Mouse (Mus musculus): ENCODE results near the gene Cand2.

Gene Cand2

DNA sequence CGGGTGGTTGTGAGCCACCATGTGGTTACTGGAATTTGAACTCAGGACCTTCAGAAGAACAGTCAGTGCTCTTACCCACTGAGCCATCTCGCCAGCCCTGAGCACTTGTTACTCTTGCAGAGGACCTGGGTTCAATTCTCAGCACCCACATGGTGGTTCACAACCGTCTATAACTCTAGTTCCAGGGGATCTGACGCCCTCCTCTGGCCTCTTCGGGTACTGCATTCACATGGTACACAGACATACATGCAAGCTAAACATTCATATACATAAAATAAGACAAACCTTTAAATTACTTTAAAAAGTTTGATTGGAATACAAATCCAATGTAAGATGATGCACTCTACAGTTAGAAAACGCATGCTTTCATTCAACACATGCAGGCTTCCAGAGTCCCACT is 2.1 kb upstream of the Cand2 start:
- in situ Hi-C loops (cut with MboI; ENCODE audit: unreplicated experiment in 2 of 2), result loop anchor here (25.0 kb wide), 2 partner anchors 560 to 1685 kb away; no protein-coding TSS in a partner anchor

DNA sequence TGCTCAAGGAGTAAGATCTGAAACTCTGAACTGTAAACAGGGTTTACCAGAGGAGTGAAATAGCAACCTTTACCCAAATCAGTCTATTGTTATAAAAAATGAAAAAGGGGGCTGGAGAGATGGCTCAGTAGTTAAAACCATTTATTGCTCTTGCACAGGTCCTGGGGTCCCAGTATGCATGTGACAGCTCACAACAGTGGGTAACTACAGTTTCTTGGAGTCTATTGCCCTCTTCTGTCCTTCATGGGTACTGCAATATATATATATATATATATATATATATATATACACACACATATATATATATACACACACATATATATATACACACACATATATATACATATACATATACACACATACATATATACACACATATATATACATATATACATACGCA is 1.7 kb upstream of the Cand2 start:
- in situ Hi-C loops (cut with MboI; ENCODE audit: unreplicated experiment in 2 of 2), result loop anchor here (25.0 kb wide), 2 partner anchors 560 to 1685 kb away; no protein-coding TSS in a partner anchor

DNA sequence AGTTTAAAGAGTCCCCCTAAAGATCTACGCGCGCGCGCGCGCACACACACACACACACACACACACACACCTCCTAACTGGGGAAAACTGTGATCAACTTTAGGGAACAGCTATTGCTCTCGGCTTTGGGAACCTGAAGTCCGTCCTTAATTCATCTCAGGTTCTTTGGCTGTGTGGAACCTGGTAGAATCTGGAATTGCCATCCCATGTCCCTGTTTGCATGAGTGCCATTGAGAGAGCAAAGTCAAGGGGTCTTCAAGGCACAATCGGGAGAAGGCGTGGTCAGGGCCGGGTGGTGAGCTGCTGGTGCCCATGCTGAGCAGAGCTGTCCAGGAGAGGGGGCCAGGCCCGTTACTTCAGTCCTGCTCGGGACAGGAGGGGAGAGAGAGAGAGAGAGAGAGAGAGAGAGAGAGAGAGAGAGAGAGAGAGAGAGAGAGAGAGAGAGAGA is 348 bp upstream of the Cand2 start:
- in situ Hi-C loops (cut with MboI; ENCODE audit: unreplicated experiment in 2 of 2), result loop anchor here (25.0 kb wide), 2 partner anchors 562 to 1687 kb away; no protein-coding TSS in a partner anchor

DNA sequence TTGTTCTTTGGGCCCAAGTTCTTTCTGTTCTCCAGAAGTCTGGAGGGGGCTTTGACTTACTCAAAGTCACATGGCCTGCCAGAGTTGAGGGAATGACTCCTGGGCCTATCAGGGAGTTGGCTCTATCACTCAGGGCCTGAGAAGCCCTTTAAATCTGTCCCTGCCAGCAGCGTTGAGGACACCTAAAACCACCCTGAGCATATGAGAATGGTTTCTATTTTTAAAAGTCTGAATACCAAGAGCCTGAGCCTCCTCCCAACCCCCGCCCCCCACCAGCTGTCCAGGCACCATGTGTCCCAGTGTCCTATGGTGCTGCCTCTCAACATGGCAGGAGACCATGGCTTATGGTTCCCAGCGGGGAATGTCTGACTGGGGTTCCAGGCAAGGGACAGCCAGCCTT is 1.5 kb downstream of the Cand2 start:
- in situ Hi-C loops (cut with MboI; ENCODE audit: unreplicated experiment in 2 of 2), result no loop called here

DNA sequence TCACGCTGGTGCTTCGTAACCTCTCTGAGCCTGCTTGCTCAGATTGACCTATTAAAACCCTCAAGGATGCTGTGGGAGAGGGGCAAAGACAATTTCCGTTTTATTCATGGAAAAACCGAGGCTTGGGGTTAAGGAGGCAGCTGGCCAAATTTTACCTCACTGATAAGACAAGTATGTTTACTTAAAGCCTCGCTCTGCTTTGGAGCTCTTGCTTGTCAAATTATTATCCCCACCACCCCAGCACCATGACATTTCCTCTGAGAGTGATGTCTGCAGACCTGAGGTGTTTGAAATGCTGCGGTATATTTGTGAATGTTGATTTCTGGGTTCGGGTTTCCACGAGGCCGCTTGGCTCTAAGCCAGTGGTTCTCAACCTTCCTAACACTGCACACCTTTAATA is 2.0 kb downstream of the Cand2 start:
- in situ Hi-C loops (cut with MboI; ENCODE audit: unreplicated experiment in 2 of 2), result no loop called here

DNA sequence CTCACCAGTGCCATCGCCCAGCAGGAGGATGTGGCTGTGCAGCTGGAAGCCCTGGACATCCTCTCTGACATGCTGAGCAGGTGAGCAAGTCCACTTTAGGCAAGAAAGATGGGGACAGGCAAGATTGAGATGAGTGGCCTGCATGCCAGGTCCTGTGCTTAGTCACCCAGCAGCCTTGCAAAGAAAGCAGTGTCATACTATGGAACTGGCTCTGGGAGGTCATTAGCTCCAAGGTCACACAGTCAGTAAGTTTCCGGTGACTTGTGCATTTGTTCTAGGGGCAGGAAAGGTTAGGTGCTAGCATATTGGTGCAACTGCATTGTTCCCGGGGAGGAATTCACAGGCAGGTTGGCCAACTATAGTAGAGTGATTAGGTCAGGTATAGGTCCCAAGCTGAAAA is 8.4 kb downstream of the Cand2 start:
- in situ Hi-C loops (cut with MboI; ENCODE audit: unreplicated experiment in 2 of 2), result no loop called here

DNA sequence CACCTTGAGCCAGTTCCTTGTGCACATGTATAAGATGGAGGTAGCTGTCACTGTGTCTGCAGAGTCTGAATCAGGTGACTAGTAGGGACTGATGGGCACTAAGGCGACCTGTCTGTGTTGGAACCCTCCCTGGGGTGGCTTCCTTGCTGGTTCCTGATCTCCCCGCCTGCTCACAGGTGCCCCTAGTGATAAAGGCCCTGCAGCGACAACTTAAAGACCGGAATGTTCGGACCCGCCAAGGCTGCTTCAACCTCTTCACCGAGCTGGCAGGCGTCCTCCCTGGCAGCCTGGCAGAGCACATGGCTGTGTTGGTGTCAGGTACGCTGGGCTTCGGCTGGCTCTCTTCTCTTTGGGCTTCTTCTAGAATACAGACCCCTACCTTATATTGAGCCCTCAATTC is 16.7 kb downstream of the Cand2 start:
- in situ Hi-C loops (cut with MboI; ENCODE audit: unreplicated experiment in 2 of 2), result no loop called here

DNA sequence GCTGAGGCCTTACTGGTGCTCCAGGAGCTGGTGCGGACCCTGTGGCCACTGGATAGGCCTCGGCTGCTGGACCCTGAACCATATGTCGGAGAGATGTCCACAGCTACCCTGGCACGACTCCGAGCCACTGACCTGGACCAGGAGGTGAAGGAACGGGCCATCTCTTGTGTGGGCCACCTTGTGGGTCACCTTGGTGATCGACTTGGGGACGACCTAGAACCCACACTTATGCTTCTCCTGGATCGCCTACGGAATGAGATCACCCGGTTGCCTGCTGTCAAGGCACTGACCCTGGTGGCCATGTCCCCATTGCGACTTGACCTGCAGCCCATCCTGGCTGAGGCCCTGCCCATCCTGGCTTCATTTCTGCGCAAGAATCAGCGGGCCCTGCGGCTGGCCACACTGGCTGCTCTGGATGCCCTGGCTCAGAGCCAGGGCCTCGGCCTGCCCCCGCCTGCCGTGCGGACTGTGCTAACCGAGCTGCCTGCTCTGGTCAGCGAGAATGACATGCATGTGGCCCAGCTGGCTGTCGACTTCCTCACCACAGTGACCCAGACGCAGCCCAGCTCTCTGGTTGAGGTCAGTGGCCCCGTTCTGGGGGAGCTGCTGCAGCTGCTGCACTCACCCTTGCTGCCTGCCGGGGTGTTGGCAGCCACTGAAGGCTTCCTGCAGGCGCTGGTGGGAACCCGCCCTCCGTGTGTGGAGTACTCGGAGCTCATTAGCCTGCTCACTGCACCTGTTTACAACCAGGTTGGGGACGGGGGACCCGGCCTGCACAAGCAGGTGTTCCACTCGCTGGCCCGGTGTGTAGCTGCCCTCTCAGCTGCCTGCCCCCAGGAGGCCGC is 17.7 kb downstream of the Cand2 start:
- in situ Hi-C loops (cut with MboI; ENCODE audit: unreplicated experiment in 2 of 2), result no loop called here

DNA sequence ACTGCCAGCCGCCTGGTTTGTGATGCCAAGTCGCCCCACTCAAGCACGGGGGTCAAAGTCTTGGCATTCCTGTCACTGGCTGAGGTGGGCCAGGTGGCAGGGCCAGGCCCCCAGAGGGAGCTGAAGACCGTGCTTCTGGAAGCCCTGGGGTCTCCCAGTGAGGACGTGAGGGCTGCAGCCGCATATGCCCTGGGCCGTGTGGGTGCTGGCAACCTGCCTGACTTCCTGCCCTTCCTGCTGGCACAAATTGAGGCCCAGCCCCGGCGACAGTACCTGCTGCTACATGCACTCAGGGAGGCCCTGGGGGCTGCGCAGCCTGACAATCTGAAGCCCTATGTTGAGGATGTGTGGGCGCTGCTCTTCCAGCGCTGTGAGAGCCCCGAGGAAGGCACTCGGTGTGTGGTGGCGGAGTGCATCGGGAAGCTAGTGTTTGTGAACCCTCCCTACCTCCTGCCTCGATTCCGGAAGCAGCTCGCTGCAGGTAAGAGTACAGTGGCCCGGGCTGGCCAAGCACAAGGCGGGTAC is 18.4 kb downstream of the Cand2 start:
- in situ Hi-C loops (cut with MboI; ENCODE audit: unreplicated experiment in 2 of 2), result no loop called here

DNA sequence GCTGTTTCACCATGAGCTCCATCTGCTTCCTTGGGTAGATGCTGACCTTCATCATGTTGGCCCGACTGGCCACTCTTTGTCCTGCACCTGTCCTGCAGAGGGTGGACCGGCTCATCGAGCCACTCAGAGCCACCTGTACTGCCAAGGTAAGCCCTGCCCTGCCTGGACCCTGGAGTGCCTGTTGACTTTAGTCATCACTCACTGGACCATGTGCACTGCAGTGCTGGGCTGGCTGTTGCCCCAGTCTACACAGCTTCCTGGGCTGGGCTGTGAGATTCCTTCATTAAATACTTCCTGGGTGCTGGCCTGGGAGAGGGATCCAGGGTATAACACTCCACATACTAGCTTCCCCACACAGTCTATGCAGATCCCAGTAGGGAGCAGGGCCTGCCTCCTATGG is 27.5 kb downstream of the Cand2 start:
- in situ Hi-C loops (cut with MboI; ENCODE audit: unreplicated experiment in 2 of 2), result loop anchor here in 1 of 2 experiments (10.0 kb wide), 1 partner anchor 257 kb away; the partner anchor contains the start of gene Tsen2

DNA sequence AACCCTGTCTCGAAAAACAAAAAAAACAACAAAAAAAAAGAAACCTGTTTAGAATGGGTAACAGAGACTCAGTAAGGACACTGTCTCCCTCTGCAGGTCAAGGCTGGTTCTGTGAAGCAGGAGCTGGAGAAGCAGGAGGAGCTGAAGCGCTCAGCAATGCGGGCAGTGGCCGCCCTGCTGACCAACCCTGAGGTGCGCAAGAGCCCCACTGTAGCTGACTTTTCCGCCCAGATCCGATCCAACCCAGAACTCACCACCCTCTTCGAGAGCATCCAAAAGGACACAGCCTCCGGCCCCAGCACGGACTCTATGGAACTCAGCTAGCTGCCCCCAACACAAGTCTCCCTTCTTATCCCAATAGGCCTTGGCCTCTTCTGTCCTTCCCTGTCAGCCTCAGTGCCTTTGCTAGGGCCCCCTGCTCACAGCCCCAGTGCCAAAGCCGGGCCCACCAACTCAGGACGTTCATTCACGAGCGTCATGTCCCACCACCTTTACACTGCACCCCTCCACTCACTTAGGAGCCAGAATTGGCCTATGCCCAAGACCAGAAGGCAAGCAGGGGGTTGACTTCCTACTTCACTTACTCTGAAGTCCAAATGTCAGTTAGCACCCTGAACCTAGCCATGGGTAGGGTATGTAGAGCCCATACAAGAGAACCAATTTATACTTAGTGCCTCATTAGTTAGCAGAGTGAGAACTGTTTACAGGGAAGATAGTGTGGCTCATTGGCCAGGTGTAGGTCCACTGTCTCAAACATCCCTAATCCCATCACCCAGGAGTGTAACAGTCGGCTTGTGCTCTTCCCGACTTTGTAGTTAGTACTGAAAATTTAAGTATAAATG is 29.4 kb downstream of the Cand2 start:
- in situ Hi-C loops (cut with MboI; ENCODE audit: unreplicated experiment in 2 of 2), result loop anchor here in 1 of 2 experiments (10.0 kb wide), 1 partner anchor 259 kb away; the partner anchor contains the start of gene Tsen2

DNA sequence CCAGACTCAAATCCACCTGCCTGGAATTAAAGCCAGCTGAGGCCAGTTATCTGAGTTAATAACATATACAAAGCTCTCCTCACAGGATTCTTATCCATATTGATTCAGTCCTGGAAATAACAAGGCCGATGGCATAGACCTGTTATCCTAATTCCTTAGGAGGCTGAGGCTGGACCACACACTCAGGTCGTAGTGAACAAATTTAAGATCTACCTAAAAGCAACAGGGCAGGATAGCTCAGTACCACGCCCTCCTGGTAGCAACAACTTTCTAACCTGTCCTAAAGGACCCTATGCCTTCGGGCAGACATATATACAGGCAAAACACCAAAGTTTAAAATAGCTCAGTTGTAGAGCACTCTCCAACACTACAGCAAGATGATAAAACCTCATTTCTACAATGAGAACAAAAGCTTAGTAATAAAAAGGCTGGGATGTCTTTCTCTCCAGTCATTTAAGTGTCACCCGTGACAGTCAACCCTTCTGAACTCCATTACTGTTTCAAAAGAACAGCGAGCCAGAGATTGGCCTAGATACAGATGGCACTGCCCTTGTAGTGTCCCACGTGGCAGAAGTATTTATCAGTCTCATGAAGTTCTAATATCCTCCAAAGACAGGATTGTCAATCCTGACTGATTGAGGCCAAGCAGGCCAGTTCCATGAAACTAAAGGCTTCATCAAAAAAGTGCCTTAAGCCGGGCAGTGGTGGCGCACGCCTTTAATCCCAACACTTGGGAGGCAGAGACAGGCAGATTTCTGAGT is 30.3 kb downstream of the Cand2 start:
- in situ Hi-C loops (cut with MboI; ENCODE audit: unreplicated experiment in 2 of 2), result loop anchor here in 1 of 2 experiments (10.0 kb wide), 1 partner anchor 260 kb away; the partner anchor contains the start of gene Tsen2

DNA sequence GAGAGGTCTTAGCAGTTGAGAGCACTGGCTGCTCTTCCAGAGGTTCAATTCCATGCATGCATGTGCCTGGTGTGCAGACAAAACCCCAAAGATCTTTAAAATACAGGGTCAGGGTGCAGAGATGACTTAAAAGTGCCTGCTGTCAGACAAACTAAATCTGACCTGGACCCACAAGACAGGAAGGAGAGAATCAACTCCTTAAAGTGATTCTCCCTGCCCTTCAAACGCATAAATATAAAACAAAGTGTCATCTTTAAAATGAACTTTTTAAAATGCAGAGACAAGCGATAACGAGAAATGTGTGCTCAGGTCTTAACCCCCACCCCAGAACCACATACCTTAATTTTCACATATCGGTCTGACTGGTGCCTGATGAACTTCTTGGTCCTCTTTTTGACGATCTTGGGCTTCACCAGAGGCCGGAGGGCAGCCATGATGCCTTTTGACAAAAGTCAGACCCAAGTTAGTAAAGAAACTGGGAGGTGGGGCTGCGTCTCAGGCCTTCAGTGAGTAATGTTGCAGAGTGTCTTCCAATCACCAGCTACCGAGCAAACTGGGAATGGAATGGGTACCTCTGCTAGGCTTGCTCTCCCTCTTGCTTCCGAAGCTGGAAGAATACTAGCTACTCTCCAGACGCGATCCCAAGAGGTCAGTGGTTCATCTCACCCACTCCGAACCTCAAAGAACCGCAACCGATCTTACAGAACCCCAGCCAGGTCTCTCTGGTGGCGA is 33.3 kb downstream of the Cand2 start:
- in situ Hi-C loops (cut with MboI; ENCODE audit: unreplicated experiment in 2 of 2), result loop anchor here in 1 of 2 experiments (10.0 kb wide), 1 partner anchor 263 kb away; the partner anchor contains the start of gene Tsen2

DNA sequence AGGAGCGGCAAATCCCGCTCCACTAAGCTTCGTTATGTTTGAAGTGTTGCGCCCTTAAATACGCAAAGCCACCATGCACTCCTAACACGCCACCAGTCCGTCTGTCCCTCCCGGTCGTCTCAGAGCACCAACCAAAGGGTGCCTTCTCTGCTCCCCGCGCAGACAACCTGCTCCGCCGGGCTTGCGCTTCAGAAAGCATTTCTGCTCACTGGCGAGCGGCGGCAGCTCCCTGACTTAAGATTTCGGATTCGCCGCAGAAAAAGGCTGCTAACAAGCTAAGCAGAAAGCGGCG is 33.8 kb downstream of the Cand2 start:
- in situ Hi-C loops (cut with MboI; ENCODE audit: unreplicated experiment in 2 of 2), result loop anchor here in 1 of 2 experiments (10.0 kb wide), 1 partner anchor 263 kb away; the partner anchor contains the start of gene Tsen2

DNA sequence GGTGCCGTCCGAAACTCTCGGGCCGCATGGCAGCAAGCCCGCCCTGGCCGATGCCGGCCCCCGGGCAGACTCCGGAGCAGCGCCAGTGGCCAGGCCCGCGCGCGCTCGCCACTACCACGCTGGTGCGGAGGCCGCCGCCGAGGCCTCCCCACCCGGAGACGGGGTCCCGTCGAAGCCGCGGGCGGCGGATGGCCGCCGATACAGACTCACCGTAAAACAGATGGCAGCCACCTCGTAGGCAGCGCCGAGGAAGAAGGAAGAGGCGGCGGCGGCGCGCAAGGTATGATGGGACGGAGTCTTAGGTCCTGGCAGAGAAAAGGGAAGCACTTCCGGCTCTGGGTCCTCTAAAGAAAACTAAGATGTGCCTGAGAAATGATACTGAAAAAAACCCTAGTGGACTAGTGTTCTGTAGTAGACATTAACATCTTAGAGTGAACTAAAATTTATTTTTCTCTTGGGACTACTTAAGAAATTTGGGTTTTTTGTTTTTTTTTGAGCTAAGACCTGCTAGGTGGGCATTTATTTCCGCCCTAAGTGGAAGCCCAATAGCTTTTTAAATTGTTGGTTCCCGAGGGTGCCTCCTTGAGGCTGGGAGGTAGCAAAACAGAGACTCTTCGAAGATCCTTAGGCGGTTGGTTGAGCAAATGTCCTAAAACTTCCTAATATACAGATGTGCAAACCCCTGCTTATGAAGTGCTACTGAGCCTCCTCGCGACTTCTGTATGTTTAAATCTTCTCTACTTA is 34.3 kb downstream of the Cand2 start, which contains the start of gene Rpl32:
Gene Rpl32, minus strand, starts transcription at position 260 of the 744 bp plus-strand sequence.
- in situ Hi-C loops (cut with MboI; ENCODE audit: unreplicated experiment in 2 of 2), result loop anchor here in 1 of 2 experiments (10.0 kb wide), 1 partner anchor 264 kb away; the partner anchor contains the start of gene Tsen2

DNA sequence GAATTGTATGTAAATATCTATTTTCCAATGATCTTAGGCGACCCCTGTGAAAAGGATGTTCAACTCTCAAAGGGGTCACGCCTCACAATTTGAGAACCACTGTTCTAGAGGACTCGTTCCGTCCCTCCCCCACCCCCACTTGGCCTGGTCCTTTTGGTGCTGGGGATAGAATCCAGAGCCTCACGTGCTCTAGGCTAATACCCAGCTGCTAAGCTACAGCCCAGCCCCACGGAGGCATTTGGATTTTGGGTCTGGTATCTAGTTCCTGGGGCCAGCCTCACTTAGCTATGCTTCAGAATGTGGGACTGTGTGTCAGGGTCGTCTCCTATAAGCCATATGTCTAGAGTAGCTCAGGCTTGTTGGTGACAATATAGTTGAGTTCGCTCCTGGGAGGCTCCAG is 37.3 kb downstream of the Cand2 start:
- in situ Hi-C loops (cut with MboI; ENCODE audit: unreplicated experiment in 2 of 2), result no loop called here

DNA sequence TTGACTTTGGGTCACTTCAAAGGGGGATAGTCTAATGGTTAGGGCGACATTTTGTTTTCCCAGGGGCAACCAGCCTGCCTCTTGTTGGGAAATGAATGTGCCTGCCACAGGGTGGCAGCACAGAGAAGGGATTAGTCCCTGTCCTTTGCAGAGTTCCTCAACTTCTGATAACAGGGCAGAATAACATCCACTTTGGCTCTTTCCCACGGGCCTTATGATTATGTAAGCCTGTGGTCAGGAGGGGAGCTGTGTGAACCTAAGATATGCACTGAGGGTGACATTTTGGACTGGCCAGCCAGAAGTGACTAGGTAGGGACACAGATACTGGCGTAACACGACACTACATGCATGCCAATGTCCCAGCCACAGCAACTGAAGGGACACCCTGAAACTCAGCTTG is 39.8 kb downstream of the Cand2 start:
- in situ Hi-C loops (cut with MboI; ENCODE audit: unreplicated experiment in 2 of 2), result no loop called here

DNA sequence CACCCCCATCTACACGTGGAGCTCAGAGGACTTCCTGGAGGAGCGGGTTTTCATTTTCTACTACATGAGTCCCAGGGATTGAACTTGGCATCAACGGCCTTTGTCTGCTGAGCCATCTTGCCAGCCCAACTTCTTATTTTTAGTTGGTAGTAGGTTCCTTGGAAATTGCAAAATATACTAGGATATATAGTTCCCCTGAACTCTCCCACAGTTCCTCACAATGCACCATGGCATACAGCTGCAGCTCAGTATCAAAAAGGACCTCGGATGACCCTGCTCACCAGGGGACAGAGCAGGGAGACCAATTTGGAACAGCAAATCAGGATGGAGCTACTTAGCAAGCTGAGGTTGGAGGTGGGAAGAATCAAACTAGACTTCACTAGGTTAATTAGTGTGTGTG is 40.7 kb downstream of the Cand2 start:
- in situ Hi-C loops (cut with MboI; ENCODE audit: unreplicated experiment in 2 of 2), result loop anchor here in 1 of 2 experiments (5.0 kb wide), 1 partner anchor 37 kb away; the partner anchor contains the start of genes Ift122 and Mbd4

Data from v-Abl transformed pro-B cells (cell line).